Mouse (Mus musculus): ENCODE data around the gene Vmp1. TPM values are rescaled to one million over a fixed set of nuclear protein-coding genes. Genes with fewer than 3 reads are reported as not detected.

Gene Vmp1
- polyA plus RNA-seq, 1 experiment from 2014 or later, result 141 TPM

DNA sequence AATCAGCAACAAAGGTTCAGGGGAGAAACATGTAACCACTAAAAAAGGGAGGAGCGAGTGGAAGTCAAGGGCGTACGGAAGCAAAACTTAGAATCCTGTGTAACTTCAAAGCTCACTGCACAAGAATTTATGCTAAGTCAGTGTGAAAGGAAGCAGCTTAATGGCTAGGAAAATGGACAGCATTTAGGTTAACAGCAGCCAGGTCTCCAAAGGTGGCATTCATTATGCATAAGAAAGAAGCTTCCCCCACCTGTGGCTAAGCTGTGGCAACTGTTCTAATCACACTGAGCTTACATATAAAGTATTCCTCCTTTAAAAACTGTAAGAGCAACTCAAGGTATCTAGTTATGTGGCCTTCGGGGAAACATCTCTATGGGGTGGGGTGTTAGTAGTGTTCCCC lies 17.5 kb upstream of the Vmp1 start:
- Histone ChIP-seq H3K4me3 (ENCODE audit: low read length) (no peak overlapping the region), H3K4me1 (ENCODE audit: control insufficient read depth, insufficient read depth, low read length) (no peaks in the 10 kb centered on the region), H3K4me2 (replicated peaks; ENCODE audit: low read depth, low read length) (no peak overlapping the region), H3K9me3 (ENCODE audit: control insufficient read depth, low read length) (no peaks in the 10 kb centered on the region), H3K36me3 (ENCODE audit: control insufficient read depth, insufficient read depth, low read length) (peaks cover 96% of the 10 kb centered on the region), H3K27ac (ENCODE audit: low read depth, low read length) (no peak overlapping the region), H3K9ac (ENCODE audit: low read depth, low read length) (no peak overlapping the region), H3K27me3 (ENCODE audit: control insufficient read depth, insufficient read depth, low read length) (no peaks in the 10 kb centered on the region)
- 78% methylated on average over 4 of the region's 4 CpGs for WGBS
- no peak for ATAC-seq (ENCODE audit: low FRiP score, low TSS enrichment)

DNA sequence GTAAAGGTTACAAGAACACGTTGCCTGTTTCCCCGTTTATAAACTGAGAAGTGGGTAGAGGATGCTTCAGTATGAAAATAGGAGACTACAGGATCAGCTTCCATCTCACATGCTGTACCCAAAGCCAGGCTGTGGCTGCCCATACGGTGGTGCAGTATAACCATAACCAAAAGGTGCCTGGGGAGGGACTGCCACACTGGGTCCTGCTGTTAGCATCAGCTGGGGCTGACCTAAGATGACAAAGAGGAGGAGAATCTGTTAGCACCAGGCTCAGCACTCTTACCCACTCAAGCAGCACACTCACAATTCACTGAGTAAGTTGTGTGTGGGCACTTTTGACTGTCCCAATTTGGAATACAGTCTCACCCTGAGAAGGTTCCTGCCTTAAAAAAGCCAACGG lies 11.8 kb upstream of the Vmp1 start:
- Histone ChIP-seq H3K9ac (ENCODE audit: low read depth, low read length) (no peak overlapping the region), H3K4me2 (replicated peaks; ENCODE audit: low read depth, low read length) (no peak overlapping the region), H3K9me3 (ENCODE audit: control insufficient read depth, low read length) (no peaks in the 10 kb centered on the region), H3K27me3 (ENCODE audit: control insufficient read depth, insufficient read depth, low read length) (no peaks in the 10 kb centered on the region), H3K4me3 (ENCODE audit: low read length) (no peak overlapping the region), H3K36me3 (ENCODE audit: control insufficient read depth, insufficient read depth, low read length) (peaks cover 97% of the 10 kb centered on the region), H3K4me1 (ENCODE audit: control insufficient read depth, insufficient read depth, low read length) (no peaks in the 10 kb centered on the region), H3K27ac (ENCODE audit: low read depth, low read length) (no peak overlapping the region)
- ATAC-seq (ENCODE audit: low FRiP score, low TSS enrichment), result no peak
- 82% methylated on average over 4 of the region's 4 CpGs for WGBS

DNA sequence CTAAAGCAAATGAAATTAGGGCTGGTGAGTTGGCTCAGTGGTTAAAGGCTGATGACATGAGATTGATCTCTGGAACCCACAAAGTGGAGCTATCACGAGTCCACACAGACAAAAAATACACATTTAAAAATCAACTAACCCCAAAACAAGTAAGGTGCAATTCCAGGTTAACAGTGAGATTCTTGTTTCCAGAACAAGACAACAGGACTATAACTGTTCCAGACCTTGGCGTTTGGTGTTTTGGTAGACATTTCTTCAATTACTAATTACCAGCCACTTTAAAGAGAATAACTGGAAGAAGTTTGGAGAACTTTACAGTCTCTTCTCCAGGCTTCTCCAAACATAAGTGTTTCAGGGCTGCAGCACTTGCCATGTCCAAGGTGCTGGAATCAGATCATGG lies 8.9 kb upstream of the Vmp1 start:
- 90% methylated on average over 2 of the region's 2 CpGs for WGBS
- ATAC-seq (ENCODE audit: low FRiP score, low TSS enrichment), result no peak
- Histone ChIP-seq H3K4me2 (replicated peaks; ENCODE audit: low read depth, low read length) (no peak overlapping the region), H3K4me1 (ENCODE audit: control insufficient read depth, insufficient read depth, low read length) (no peaks in the 10 kb centered on the region), H3K9ac (ENCODE audit: low read depth, low read length) (no peak overlapping the region), H3K4me3 (ENCODE audit: low read length) (no peak overlapping the region), H3K36me3 (ENCODE audit: control insufficient read depth, insufficient read depth, low read length) (peaks cover 94% of the 10 kb centered on the region), H3K9me3 (ENCODE audit: control insufficient read depth, low read length) (no peaks in the 10 kb centered on the region), H3K27ac (ENCODE audit: low read depth, low read length) (no peak overlapping the region), H3K27me3 (ENCODE audit: control insufficient read depth, insufficient read depth, low read length) (no peaks in the 10 kb centered on the region)

DNA sequence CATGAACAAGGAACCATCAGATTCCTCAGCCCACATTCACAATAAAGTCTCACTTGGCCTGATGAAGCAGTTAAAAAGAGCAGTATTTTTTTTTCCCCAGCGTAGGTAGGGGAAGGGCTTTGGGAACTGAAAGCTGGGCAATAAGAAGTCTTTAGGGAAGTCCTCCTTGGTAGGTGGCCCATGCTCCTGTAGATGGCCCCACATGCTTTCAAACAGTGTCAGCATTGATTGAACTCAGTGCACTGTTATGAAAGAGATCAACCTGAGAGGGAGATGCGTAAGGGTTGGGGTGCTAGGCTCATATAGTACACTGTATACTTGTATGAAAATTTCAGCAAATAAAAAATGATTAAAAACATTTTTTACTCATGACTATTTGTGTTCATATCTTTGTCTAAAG lies 8.3 kb upstream of the Vmp1 start:
- no peak for ATAC-seq (ENCODE audit: low FRiP score, low TSS enrichment)
- Histone ChIP-seq H3K9me3 (ENCODE audit: control insufficient read depth, low read length) (no peaks in the 10 kb centered on the region), H3K27ac (ENCODE audit: low read depth, low read length) (no peak overlapping the region; the same call in 1 of the 2 replicates), H3K27me3 (ENCODE audit: control insufficient read depth, insufficient read depth, low read length) (no peaks in the 10 kb centered on the region), H3K9ac (ENCODE audit: low read depth, low read length) (no peak overlapping the region), H3K36me3 (ENCODE audit: control insufficient read depth, insufficient read depth, low read length) (peaks cover 93% of the 10 kb centered on the region), H3K4me3 (ENCODE audit: low read length) (no peak overlapping the region), H3K4me2 (replicated peaks; ENCODE audit: low read depth, low read length) (no peak overlapping the region), H3K4me1 (ENCODE audit: control insufficient read depth, insufficient read depth, low read length) (no peaks in the 10 kb centered on the region)
- WGBS, result 91% methylated on average over 2 of the region's 2 CpGs

DNA sequence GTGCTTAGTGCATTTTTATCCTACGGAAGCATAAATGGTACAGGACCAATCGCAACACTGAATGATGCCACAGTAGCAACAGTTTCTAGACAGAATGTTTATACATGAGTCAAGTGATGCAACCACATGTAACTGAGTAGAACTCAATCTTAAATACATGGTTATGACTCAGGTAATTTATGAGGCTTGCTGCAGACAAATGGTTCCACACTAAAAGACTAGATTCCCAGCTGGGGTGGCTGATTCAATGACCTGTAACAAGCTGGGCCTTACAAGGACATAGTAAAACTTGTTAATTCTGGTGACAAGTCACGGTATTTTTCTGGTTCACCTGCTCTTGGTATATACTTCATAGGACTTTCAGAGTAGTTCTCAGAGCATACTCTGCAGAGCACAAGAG lies 7.8 kb upstream of the Vmp1 start:
- 81% methylated on average over 3 of the region's 3 CpGs for WGBS
- H3K27ac ChIP-seq (ENCODE audit: low read depth, low read length), result no peak overlapping the region; the same call in 1 of the 2 replicates
- no peak overlapping the region for H3K9ac ChIP-seq (ENCODE audit: low read depth, low read length)
- no peaks in the 10 kb centered on the region for H3K9me3 ChIP-seq (ENCODE audit: control insufficient read depth, low read length)
- H3K4me3 ChIP-seq (ENCODE audit: low read length), result no peak overlapping the region
- no peak for ATAC-seq (ENCODE audit: low FRiP score, low TSS enrichment)
- H3K36me3 ChIP-seq (ENCODE audit: control insufficient read depth, insufficient read depth, low read length), result peaks cover 91% of the 10 kb centered on the region
- no peaks in the 10 kb centered on the region for H3K27me3 ChIP-seq (ENCODE audit: control insufficient read depth, insufficient read depth, low read length)
- H3K4me1 ChIP-seq (ENCODE audit: control insufficient read depth, insufficient read depth, low read length), result no peaks in the 10 kb centered on the region
- H3K4me2 ChIP-seq (replicated peaks; ENCODE audit: low read depth, low read length), result no peak overlapping the region

DNA sequence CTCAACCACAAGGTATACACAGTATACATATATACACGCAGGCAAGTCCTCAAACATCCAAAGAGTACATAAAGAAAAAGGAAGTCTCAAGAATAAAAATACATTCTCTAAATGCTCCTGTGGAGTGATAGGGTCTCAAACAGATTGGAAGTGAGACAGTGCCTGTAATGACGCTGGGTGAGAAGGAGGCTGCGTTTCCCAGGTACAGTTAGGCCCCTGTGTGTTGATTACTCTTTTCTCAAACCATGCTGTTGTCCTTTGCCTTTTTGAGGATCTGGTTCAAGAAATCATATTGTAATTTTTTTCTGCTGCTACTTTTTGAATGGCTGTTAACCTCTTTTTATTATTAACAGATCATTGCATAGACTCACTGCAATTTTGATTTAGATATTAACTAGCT lies 6.7 kb upstream of the Vmp1 start:
- H3K4me3 ChIP-seq (ENCODE audit: low read length), result no peak overlapping the region
- WGBS, result 93% methylated on average over 3 of the region's 3 CpGs
- H3K9me3 ChIP-seq (ENCODE audit: control insufficient read depth, low read length), result no peaks in the 10 kb centered on the region
- H3K4me2 ChIP-seq (replicated peaks; ENCODE audit: low read depth, low read length), result no peak overlapping the region
- H3K9ac ChIP-seq (ENCODE audit: low read depth, low read length), result no peak overlapping the region
- no peak overlapping the region; the same call in 1 of the 2 replicates for H3K27ac ChIP-seq (ENCODE audit: low read depth, low read length)
- peaks cover 4% of the 10 kb centered on the region for H3K4me1 ChIP-seq (ENCODE audit: control insufficient read depth, insufficient read depth, low read length)
- peaks cover 81% of the 10 kb centered on the region for H3K36me3 ChIP-seq (ENCODE audit: control insufficient read depth, insufficient read depth, low read length)
- ATAC-seq (ENCODE audit: low FRiP score, low TSS enrichment), result no peak
- no peaks in the 10 kb centered on the region for H3K27me3 ChIP-seq (ENCODE audit: control insufficient read depth, insufficient read depth, low read length)

DNA sequence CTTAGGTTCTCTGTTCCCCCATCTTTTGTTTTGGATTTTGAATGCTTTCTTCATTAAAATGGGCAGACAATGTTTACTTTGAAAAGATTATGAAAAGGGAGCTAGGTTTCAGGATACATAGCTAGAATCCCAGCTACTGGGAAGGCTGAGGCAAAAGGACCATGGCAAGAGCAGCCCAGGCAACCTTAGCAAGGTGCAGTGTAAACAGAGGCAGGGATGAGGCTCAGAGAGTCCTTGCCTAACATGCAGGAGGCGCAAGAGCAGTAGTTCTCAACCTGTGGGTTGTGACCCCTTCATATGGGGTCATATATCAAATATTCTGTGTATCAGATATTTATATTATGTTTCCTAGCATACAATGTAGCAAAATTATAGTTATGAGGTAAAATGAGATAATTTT lies 1.7 kb upstream of the Vmp1 start:
- Histone ChIP-seq H3K9me3 (ENCODE audit: control insufficient read depth, low read length) (no peaks in the 10 kb centered on the region), H3K36me3 (ENCODE audit: control insufficient read depth, insufficient read depth, low read length) (peaks cover 32% of the 10 kb centered on the region), H3K27me3 (ENCODE audit: control insufficient read depth, insufficient read depth, low read length) (no peaks in the 10 kb centered on the region), H3K4me3 (ENCODE audit: low read length) (peak overlapping the region; percentile 88; the same call in 1 of the 2 replicates), H3K4me2 (replicated peaks; ENCODE audit: low read depth, low read length) (peak overlapping the region; percentile 74), H3K4me1 (ENCODE audit: control insufficient read depth, insufficient read depth, low read length) (peaks cover 21% of the 10 kb centered on the region), H3K27ac (ENCODE audit: low read depth, low read length) (no peak overlapping the region), H3K9ac (ENCODE audit: low read depth, low read length) (peak overlapping the region; percentile 32; the same call in 1 of the 2 replicates)
- ATAC-seq (ENCODE audit: low FRiP score, low TSS enrichment), result no peak
- 90% methylated on average over 1 of the region's 1 CpGs for WGBS

DNA sequence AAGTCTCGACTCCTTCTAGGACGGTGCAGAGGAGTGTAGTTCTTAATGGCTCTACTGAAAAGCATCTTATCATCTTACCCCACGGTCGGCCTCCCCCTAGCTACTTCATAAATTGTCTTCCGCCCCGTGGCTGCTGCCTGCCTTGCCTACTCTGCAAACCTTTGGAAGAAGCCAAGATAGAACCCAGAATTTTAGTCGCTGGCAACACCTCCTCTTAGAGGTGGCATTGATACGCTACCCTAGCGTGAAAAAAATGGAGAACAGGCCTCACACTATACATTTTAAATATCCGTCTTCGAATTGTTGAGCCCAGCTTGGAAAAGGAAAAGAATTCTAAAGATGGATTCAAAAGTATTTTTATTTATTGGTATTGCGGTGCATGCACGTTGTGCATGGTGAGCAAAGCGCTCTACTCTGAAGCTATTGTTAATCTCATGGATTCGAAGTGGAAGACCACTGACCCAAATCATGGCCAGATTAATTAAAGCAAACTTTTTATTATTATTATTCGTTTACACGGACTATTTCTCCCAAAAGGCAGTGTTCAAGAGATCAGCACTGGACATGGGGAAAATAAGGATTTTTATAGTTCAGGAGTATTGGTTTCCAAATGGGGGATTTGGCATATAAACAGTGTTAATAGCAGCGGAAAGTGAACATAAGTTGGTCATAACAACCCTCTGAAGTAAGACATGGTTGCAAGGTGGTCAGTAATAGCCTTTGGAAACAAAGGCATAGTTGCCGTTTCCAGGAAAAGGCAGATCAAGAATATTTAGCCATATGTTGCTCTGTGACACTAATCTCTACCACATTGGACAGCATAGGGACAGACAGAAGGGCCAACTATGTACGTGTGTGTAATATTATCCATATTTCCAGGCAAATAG lies 733 bp upstream of the Vmp1 start:
- Histone ChIP-seq H3K9me3 (ENCODE audit: control insufficient read depth, low read length) (no peaks in the 10 kb centered on the region), H3K4me1 (ENCODE audit: control insufficient read depth, insufficient read depth, low read length) (peaks cover 21% of the 10 kb centered on the region), H3K36me3 (ENCODE audit: control insufficient read depth, insufficient read depth, low read length) (peaks cover 23% of the 10 kb centered on the region; the same call in 1 of the 2 replicates), H3K4me3 (ENCODE audit: low read length) (peak overlapping the region; percentile 88), H3K9ac (ENCODE audit: low read depth, low read length) (peak overlapping the region; percentile 86), H3K27ac (ENCODE audit: low read depth, low read length) (peak overlapping the region; percentile 85), H3K27me3 (ENCODE audit: control insufficient read depth, insufficient read depth, low read length) (no peaks in the 10 kb centered on the region), H3K4me2 (replicated peaks; ENCODE audit: low read depth, low read length) (peak overlapping the region; percentile 74)
- 8% methylated on average over 20 of the region's 20 CpGs for WGBS
- ATAC-seq (ENCODE audit: low FRiP score, low TSS enrichment), result no peak

DNA sequence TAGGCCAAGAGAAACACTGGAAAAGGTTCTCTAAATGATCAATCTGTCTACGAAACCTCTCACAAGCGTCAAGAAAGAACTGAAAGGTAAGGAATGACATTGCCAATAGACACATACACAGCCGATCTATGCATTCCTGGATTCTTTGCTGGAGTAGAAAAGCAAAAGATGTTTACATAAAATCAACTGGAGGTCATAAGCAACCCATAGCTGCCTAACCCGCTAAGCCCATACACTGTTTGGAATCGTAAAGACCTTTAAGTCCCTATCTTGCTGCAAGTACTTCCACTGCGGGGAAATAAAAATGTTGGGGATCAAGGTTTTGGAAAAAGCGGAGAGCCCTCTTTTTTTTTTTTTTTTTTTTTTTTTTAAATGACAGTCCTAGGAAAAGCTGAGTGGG lies 775 bp downstream of the Vmp1 start:
- peak overlapping the region; percentile 86 for H3K9ac ChIP-seq (ENCODE audit: low read depth, low read length)
- WGBS, result 36% methylated on average over 7 of the region's 7 CpGs
- no peak overlapping the region; the same call in 1 of the 2 replicates for H3K27ac ChIP-seq (ENCODE audit: low read depth, low read length)
- H3K4me2 ChIP-seq (replicated peaks; ENCODE audit: low read depth, low read length), result peak overlapping the region; percentile 75
- peak overlapping the region; percentile 88 for H3K4me3 ChIP-seq (ENCODE audit: low read length)
- peaks cover 25% of the 10 kb centered on the region for H3K4me1 ChIP-seq (ENCODE audit: control insufficient read depth, insufficient read depth, low read length)
- H3K27me3 ChIP-seq (ENCODE audit: control insufficient read depth, insufficient read depth, low read length), result no peaks in the 10 kb centered on the region
- H3K36me3 ChIP-seq (ENCODE audit: control insufficient read depth, insufficient read depth, low read length), result peaks cover 9% of the 10 kb centered on the region; the same call in 1 of the 2 replicates
- no peak for ATAC-seq (ENCODE audit: low FRiP score, low TSS enrichment)
- H3K9me3 ChIP-seq (ENCODE audit: control insufficient read depth, low read length), result no peaks in the 10 kb centered on the region

All from kidney, embryonic 14.5 days (tissue).